Mouse (Mus musculus) embryonic fibroblast, embryonic 13.5 days (primary cell): ENCODE measurements around the gene Il17rc.

ENCODE experiments used
- CTCF ChIP-seq: IDR thresholded peaks from 2 replicates; pipeline ENCODE4 v1.5.1; 2011; ENCODE audit warnings: mild to moderate bottlenecking, control low read depth, low read length, moderate library complexity, borderline replicate concordance; ENCODE audit not compliant: insufficient read depth
- POLR2A ChIP-seq: IDR thresholded peaks from 2 replicates; pipeline ENCODE4 v1.6.1; 2011; ENCODE audit warnings: low read depth, mild to moderate bottlenecking, control low read depth, low read length, moderate library complexity

GRCm38 (mm10) chr6:113442442-113443090 lies 28.7 kb upstream of the Il17rc start, which contains the start of gene Jagn1:
- no peak for TF ChIP-seq CTCF
- peak; percentile 75 for TF ChIP-seq POLR2A
